Mouse (Mus musculus) liver, embryonic 11.5 days (tissue): ENCODE data around the gene Rbm3. TPM values are rescaled to one million over a fixed set of nuclear protein-coding genes. Genes with fewer than 3 reads are reported as not detected.
A peak's percentile ranks its signal among the peaks of the same experiment; 100 is the strongest.

Source experiments
- ATAC-seq: fragments of 200-750 bp; cut with Nextera tagmentation; replicated peaks from 2 replicates; pipeline ENCODE4 v1.8.0; 2017; ENCODE audit warnings: moderate number of reproducible peaks, mild to moderate bottlenecking, moderate TSS enrichment, moderate library complexity; ENCODE audit not compliant: low FRiP score
- DNase-seq: peaks from one replicate; pipeline ENCODE4 v3.0.0-alpha.2; 2017; ENCODE audit warnings: low spot score
- H3K27ac ChIP-seq: fragments of 300-500 bp; sonication (generic); 2 replicates; pipeline ENCODE4 v1.5.1; 2014; ENCODE audit warnings: mild to moderate bottlenecking, low read depth, low read length, control low read depth
- H3K27me3 ChIP-seq: fragments of 300-500 bp; sonication (generic); replicated peaks from 2 replicates; pipeline ENCODE4 v1.6.1; 2014; ENCODE audit warnings: low read length, mixed read lengths; ENCODE audit not compliant: control insufficient read depth, insufficient read depth
- H3K36me3 ChIP-seq: fragments of 300-500 bp; sonication (generic); 2 replicates; pipeline ENCODE4 v1.6.1; 2014; ENCODE audit warnings: mild to moderate bottlenecking, low read length, moderate library complexity, mixed read lengths; ENCODE audit not compliant: control insufficient read depth, insufficient read depth
- H3K4me1 ChIP-seq: fragments of 300-500 bp; sonication (generic); replicated peaks from 2 replicates; pipeline ENCODE4 v1.6.1; 2014; ENCODE audit warnings: low read length, mixed read lengths; ENCODE audit not compliant: control insufficient read depth, insufficient read depth
- H3K4me2 ChIP-seq: fragments of 300-500 bp; sonication (generic); 2 replicates; pipeline ENCODE4 v1.6.1; 2014; ENCODE audit warnings: mild to moderate bottlenecking, control low read depth, moderate library complexity
- H3K4me3 ChIP-seq: fragments of 300-500 bp; sonication (generic); 2 replicates; pipeline ENCODE4 v1.5.1; 2014; ENCODE audit warnings: low read depth, low read length, control low read depth
- H3K9ac ChIP-seq: fragments of 300-500 bp; sonication (generic); 2 replicates; pipeline ENCODE4 v1.6.1; 2014; ENCODE audit warnings: low read depth, low read length, control low read depth
- H3K9me3 ChIP-seq: fragments of 300-500 bp; sonication (generic); 2 replicates; pipeline ENCODE4 v1.6.1; 2016; ENCODE audit warnings: low read length, inconsistent platforms, mixed read lengths; ENCODE audit not compliant: control insufficient read depth
- WGBS: fragments of 180-500 bp; shearing (Covaris S2); extraction: QIAGEN DNeasy Blood & Tissue Kit; methylation state at CpG from one replicate; pipeline ENCODE4 v1.1.7; 2014; 5-methylcytosine and 5-hydroxymethylcytosine counted together
- polyA plus RNA-seq: library from polyadenylated mRNA; unstranded; fragments of >200 nt; fragmentation: Nextera tagmentation; extraction: Ambion mirVana; gene quantifications from 2 replicates; pipeline ENCODE4 v1.2.1, GENCODE M21; 2014

Gene Rbm3
- polyA plus RNA-seq, result 469 and 471 TPM in 2 replicates

DNA sequence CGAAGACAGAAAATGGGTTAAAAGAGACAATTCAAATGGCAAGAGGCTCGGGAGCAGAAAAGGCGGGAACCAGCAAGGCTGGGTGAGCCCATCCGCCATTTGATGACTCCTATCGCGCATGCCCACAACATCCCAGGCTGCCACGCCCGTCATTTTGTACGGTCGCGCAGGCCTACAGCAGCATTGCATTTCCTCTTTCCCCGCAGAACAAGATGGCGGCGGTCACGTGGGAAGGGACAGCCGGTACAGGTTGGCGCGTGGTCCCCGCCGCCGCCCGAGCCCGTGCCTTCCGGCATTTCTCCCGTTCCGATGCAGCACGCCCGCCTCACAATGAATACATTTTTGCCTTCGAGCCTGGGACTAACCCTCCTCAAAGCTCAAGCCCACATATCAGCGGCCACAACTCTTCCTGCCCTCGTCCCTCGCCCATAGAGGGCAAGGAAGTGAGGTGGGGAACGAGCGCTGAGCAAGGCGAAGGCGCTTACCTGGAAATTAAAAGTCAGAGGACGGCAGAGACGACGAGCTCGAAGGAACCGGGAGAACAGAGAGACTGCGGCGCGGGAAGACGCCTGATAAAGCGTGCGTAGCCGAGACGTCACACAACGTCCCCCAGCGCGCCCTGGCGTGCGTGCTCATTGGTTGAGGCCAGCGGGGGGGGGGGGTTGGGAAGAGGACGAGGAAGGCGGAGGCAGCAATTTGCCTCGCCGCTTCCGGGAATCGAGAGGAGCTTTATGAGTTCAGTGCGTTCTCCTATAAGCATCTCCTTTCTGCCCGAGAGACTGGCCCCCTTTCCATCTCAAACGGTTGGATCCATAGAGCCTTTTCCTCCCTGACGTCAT is at the start of gene Rbm3:
Gene Rbm3 (minus strand): TSS at position 728 of the 839 bp plus-strand sequence.
- peak; percentile 92 for ATAC-seq
- H3K9ac ChIP-seq, result peak within 1 kb of the TSS; percentile 90
- H3K4me2 ChIP-seq, result peak within 1 kb of the TSS; percentile 82
- peaks cover 19% of the 10 kb centered on the region for H3K36me3 ChIP-seq
- H3K9me3 ChIP-seq, result no peaks in the 10 kb centered on the region
- peak within 1 kb of the TSS; percentile 96 for H3K27ac ChIP-seq
- no peaks in the 10 kb centered on the region for H3K27me3 ChIP-seq
- WGBS, result 12% methylated on average over 64 of the region's 65 CpGs
- peak within 1 kb of the TSS; percentile 70 for H3K4me3 ChIP-seq
- H3K4me1 ChIP-seq, result no peaks in the 10 kb centered on the region
- DNase-seq, result peak; percentile 75

DNA sequence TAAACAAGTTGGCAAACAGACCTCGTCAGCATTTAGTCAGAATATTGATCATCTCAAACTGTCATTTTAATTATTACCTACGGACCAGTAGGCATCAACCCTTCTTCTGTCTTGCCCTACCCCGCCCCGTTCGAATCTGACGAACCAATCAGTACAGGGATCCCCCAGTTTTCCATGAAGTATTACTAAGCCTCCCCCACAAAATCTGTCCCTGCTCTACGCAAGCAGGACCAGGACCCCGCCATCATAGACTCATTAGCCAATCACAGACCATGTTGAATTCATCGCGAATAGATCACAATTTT is 47.7 kb upstream of the Rbm3 start, which contains the start of gene Ebp:
Gene Ebp (minus strand): TSS at position 94 of the 305 bp plus-strand sequence.
- peaks cover 4% of the 10 kb centered on the region; the same call in 1 of the 2 replicates for H3K4me1 ChIP-seq
- ATAC-seq (no peak), DNase-seq (no peak)
- H3K36me3 ChIP-seq, result no peaks in the 10 kb centered on the region
- H3K4me2 ChIP-seq, result peak within 1 kb of the TSS; percentile 73
- 30% methylated on average over 10 of the region's 10 CpGs for WGBS
- H3K4me3 ChIP-seq, result peak within 1 kb of the TSS; percentile 62
- peak within 1 kb of the TSS; percentile 56 for H3K27ac ChIP-seq
- H3K27me3 ChIP-seq, result no peaks in the 10 kb centered on the region
- peak within 1 kb of the TSS; percentile 78 for H3K9ac ChIP-seq
- H3K9me3 ChIP-seq, result no peaks in the 10 kb centered on the region

DNA sequence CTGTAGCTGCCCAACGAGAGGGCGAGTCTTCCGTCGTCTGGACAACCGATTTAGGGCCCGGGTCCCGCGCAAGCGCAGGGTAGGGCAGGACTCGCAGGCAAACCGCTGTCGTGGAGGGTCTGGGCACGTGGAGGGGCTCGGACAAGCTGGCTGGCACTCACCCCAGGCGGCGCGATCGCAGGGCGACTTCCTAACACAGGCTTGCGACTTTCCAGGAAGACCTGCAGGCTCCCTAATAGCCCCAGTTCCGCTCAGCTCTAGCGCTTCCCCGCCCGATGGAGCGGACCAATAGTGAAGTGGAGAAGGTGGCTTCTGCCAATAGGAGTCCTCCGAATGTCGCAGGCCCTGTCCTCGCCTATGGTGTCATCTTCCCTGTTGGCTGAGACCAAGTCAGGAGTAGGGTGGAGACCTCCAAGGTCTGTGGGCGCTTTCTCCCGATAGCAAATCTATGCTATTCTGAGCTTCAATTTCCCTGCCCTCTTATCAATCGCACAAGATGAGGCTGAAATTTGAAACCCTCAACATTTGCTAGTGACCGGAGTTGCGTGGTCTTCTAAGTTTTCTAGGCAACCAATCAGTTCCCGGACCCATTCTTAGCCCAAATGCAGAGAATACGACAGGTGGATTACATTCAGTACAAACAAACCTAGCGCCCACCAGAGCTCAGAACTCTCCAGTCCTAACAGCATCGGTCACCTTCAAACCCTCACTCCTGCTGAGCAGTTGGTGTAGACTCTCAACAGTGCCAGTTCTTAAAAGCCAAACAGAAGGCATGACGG is 47.1 kb upstream of the Rbm3 start:
- peak overlapping the region; percentile 56 for H3K27ac ChIP-seq
- peak; percentile 99 for ATAC-seq
- 8% methylated on average over 38 of the region's 38 CpGs for WGBS

GRCm38 (mm10) chrX:8192126-8192639 is 46.5 kb upstream of the Rbm3 start:
- H3K36me3 ChIP-seq, result no peaks in the 10 kb centered on the region
- H3K4me1 ChIP-seq, result peaks cover 4% of the 10 kb centered on the region; the same call in 1 of the 2 replicates
- peak overlapping the region; percentile 56 for H3K27ac ChIP-seq
- H3K9ac ChIP-seq, result peak overlapping the region; percentile 78
- no peaks in the 10 kb centered on the region for H3K27me3 ChIP-seq
- H3K4me2 ChIP-seq, result peak overlapping the region; percentile 73
- H3K4me3 ChIP-seq, result peak overlapping the region; percentile 62
- 13% methylated on average over 13 of the region's 13 CpGs for WGBS
- no peaks in the 10 kb centered on the region for H3K9me3 ChIP-seq
- DNase-seq, result no peak
- no peak for ATAC-seq

More for the DNA sequence above, 47.1 kb upstream of the Rbm3 start:
- Histone ChIP-seq H3K9me3 (no peaks in the 10 kb centered on the region), H3K4me2 (peak overlapping the region; percentile 73), H3K27me3 (no peaks in the 10 kb centered on the region), H3K4me3 (peak overlapping the region; percentile 62), H3K4me1 (peaks cover 4% of the 10 kb centered on the region; the same call in 1 of the 2 replicates), H3K9ac (peak overlapping the region; percentile 78), H3K36me3 (no peaks in the 10 kb centered on the region)
- DNase-seq, result peak; percentile 67

DNA sequence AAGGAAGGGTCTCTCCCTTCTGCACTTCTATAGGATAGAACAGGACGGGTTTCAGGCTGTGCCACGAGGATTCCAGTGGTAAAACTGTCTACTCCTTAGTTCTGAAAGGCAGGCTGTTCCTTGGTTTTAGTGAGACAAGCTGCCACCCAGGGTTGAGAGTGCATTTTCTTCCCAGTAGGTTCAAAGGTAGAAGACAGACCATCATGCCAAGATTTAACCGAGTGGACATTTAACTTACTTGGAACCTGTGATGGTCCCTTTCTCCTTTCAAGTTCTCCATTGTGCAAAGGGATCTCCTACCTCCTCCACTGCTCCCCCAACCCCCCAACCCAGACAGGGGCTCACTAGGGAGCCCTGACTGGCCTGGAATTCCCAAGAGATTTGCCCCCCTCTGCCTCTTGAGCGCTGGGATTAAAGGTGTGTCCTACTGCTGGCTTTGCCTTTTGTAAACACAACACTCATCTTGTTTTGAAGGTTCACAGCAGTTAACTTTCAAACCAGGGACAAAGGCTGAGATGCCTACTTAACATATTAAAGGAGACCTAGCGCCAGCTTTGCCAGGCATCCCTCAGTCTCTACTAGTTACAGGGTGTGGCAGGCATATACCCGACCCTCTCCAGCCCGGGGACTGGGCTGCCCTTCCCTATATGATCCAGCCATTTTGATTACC is 37.3 kb upstream of the Rbm3 start:
- H3K9me3 ChIP-seq, result no peaks in the 10 kb centered on the region
- no peak overlapping the region for H3K9ac ChIP-seq
- 17% methylated on average over 7 of the region's 7 CpGs for WGBS
- H3K4me3 ChIP-seq, result no peak overlapping the region
- H3K36me3 ChIP-seq, result no peaks in the 10 kb centered on the region; the same call in 1 of the 2 replicates
- no peaks in the 10 kb centered on the region for H3K27me3 ChIP-seq
- no peak for DNase-seq
- H3K27ac ChIP-seq, result no peak overlapping the region
- 0 out of 2 replicates have a peak, but pooled peaks cover 2% of the 10 kb centered on the region for H3K4me1 ChIP-seq
- no peak overlapping the region for H3K4me2 ChIP-seq
- no peak for ATAC-seq

- no peaks in the 10 kb centered on the region for H3K27me3 ChIP-seq
- ATAC-seq (no peak; the same call in 1 of the 2 replicates), DNase-seq (no peak)
- no peak overlapping the region for H3K4me2 ChIP-seq
- no peaks in the 10 kb centered on the region for H3K9me3 ChIP-seq
- no peak overlapping the region for H3K4me3 ChIP-seq
- 58% methylated on average over 5 of the region's 5 CpGs for WGBS
- no peak overlapping the region for H3K9ac ChIP-seq
- no peaks in the 10 kb centered on the region for H3K36me3 ChIP-seq
- 0 out of 2 replicates have a peak, but pooled peaks cover 2% of the 10 kb centered on the region for H3K4me1 ChIP-seq
- H3K27ac ChIP-seq, result no peak overlapping the region
Measured at GRCm38 (mm10) chrX:8179646-8180045, 34.0 kb upstream of the Rbm3 start.

DNA sequence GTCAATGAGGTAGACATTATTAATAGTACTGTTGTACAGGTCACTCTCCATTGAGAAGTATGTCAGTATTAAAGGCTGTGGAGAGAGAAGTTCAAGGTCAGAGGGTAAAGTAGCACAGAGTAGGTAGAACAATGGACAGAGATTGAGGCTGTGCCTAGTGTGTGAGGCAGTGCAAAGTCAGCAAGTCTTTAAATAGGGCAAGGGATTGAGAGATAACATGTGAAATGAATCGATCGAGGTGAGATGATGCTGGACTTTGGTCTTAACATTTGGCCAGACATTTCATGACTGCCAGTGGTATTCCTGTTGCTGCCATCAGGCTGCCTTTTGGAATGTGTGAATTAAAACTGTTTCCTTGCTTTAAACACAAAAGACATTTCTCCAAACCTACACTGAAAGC is 33.2 kb upstream of the Rbm3 start:
- no peak overlapping the region for H3K9ac ChIP-seq
- DNase-seq, result no peak
- H3K9me3 ChIP-seq, result no peaks in the 10 kb centered on the region
- WGBS, result 87% methylated on average over 2 of the region's 2 CpGs
- ATAC-seq, result no peak
- H3K4me2 ChIP-seq, result no peak overlapping the region
- H3K4me1 ChIP-seq, result 0 out of 2 replicates have a peak, but pooled peaks cover 2% of the 10 kb centered on the region
- H3K27ac ChIP-seq, result no peak overlapping the region
- no peak overlapping the region for H3K4me3 ChIP-seq
- H3K36me3 ChIP-seq, result no peaks in the 10 kb centered on the region
- no peaks in the 10 kb centered on the region for H3K27me3 ChIP-seq
